Mouse (Mus musculus): ENCODE data around the gene Heatr4. TPM values are rescaled to one million over a fixed set of nuclear protein-coding genes. Genes with fewer than 3 reads are reported as not detected.
A peak's percentile ranks its signal among the peaks of the same experiment; 100 is the strongest.
"Not testable (repeated sequence)": the region's sequence is repeated elsewhere in the genome, so short reads cannot be mapped to it uniquely, and the experiment has no call there.

The Heatr4 gene
- total and polyA plus RNA-seq, 2 experiments from 2014 or later = 0.04 TPM; not detected in 1

DNA sequence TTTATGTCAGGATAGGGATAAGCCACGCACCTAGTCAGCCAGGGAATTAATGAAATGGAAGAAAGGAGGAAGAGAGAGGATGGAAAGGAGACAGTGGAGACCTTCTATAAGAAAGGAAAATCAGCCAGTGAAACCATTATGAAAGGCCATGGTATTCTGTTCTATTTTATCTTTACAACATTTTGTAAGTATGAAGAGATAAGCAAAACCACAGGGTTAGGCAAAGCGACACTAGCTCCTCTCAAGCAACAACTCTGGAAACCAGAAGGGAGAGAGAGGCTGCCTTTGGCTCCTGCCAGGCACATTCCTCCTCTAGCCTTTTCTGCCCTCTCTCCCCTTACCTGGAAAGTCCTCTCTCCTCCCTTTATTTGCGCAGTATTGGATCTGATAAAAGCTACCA, 42.7 kb downstream of the Heatr4 start:
- WGBS = 76% methylated on average over 3 of the region's 3 CpGs
- Histone ChIP-seq H3K4me3 (ENCODE audit: low read depth, low read length) (no peak overlapping the region), H3K27me3 (ENCODE audit: control insufficient read depth, insufficient read depth, low read length) (no peaks in the 10 kb centered on the region), H3K36me3 (replicated peaks; ENCODE audit: control insufficient read depth, insufficient read depth, low read length) (no peaks in the 10 kb centered on the region), H3K9ac (replicated peaks; ENCODE audit: low read depth, low read length) (no peak overlapping the region), H3K4me2 (ENCODE audit: low read depth, low read length) (no peak overlapping the region), H3K9me3 (replicated peaks; ENCODE audit: control insufficient read depth, low read length) (no peaks in the 10 kb centered on the region), H3K27ac (ENCODE audit: low read depth) (no peak overlapping the region), H3K4me1 (ENCODE audit: control insufficient read depth, insufficient read depth) (no peaks in the 10 kb centered on the region)
- ATAC-seq (ENCODE audit: insufficient read depth, low read depth) = no peak
- no peak for TF ChIP-seq EP300 (IDR thresholded peaks at IDR 0.05; ENCODE audit: low read depth)
- no peak for TF ChIP-seq CTCF (IDR thresholded peaks at IDR 0.05; ENCODE audit: low read depth)
- no peak for DNase-seq (ENCODE audit: low spot score)

DNA sequence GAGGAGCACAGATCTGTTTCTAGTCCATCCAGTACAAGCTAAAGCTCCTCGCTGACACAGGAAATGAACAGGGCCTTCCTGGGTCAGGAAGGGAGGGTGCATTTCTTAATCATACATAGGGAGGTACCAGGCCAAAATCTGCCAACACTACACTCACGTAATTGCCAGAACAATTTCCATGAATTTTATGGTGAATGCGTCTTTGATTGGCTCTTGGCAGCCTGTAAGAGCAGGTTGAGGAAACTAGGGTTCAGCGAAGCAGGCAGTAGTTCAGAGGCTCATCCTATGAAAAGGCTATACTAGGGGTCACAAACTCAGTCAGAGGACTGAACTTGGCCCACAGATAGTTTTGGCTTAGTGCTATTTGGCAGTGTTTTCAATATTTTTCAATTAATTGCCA, 44.6 kb downstream of the Heatr4 start:
- Histone ChIP-seq H3K4me1 (ENCODE audit: control insufficient read depth, insufficient read depth) (no peaks in the 10 kb centered on the region), H3K9me3 (replicated peaks; ENCODE audit: control insufficient read depth, low read length) (no peaks in the 10 kb centered on the region), H3K36me3 (replicated peaks; ENCODE audit: control insufficient read depth, insufficient read depth, low read length) (no peaks in the 10 kb centered on the region), H3K27ac (ENCODE audit: low read depth) (peak overlapping the region; percentile 43; the same call in 1 of the 2 replicates), H3K27me3 (ENCODE audit: control insufficient read depth, insufficient read depth, low read length) (no peaks in the 10 kb centered on the region), H3K4me2 (ENCODE audit: low read depth, low read length) (no peak overlapping the region), H3K4me3 (ENCODE audit: low read depth, low read length) (no peak overlapping the region), H3K9ac (replicated peaks; ENCODE audit: low read depth, low read length) (no peak overlapping the region)
- ATAC-seq (ENCODE audit: insufficient read depth, low read depth) = no peak
- TF ChIP-seq CTCF (IDR thresholded peaks at IDR 0.05; ENCODE audit: low read depth) = no peak
- no peak for TF ChIP-seq EP300 (IDR thresholded peaks at IDR 0.05; ENCODE audit: low read depth)
- DNase-seq (ENCODE audit: low spot score) = no peak
- WGBS = 61% methylated on average over 4 of the region's 4 CpGs

- Histone ChIP-seq H3K9ac (replicated peaks; ENCODE audit: low read depth, low read length) (no peak overlapping the region), H3K4me3 (ENCODE audit: low read depth, low read length) (no peak overlapping the region), H3K4me2 (ENCODE audit: low read depth, low read length) (no peak overlapping the region), H3K4me1 (ENCODE audit: control insufficient read depth, insufficient read depth) (no peaks in the 10 kb centered on the region), H3K36me3 (replicated peaks; ENCODE audit: control insufficient read depth, insufficient read depth, low read length) (no peaks in the 10 kb centered on the region), H3K9me3 (replicated peaks; ENCODE audit: control insufficient read depth, low read length) (no peaks in the 10 kb centered on the region), H3K27ac (ENCODE audit: low read depth) (no peak overlapping the region), H3K27me3 (ENCODE audit: control insufficient read depth, insufficient read depth, low read length) (no peaks in the 10 kb centered on the region)
- no peak for DNase-seq (ENCODE audit: low spot score)
- no peak for TF ChIP-seq CTCF (IDR thresholded peaks at IDR 0.05; ENCODE audit: low read depth)
- TF ChIP-seq EP300 (IDR thresholded peaks at IDR 0.05; ENCODE audit: low read depth) = no peak
- 72% methylated on average over 2 of the region's 2 CpGs for WGBS
- ATAC-seq (ENCODE audit: insufficient read depth, low read depth) = no peak
These were observed 45.3 kb downstream of the Heatr4 start for GRCm38 (mm10) chr12:83939332-83939731.

- H3K9me3 ChIP-seq (replicated peaks; ENCODE audit: control insufficient read depth, low read length); H3K4me1 ChIP-seq (ENCODE audit: control insufficient read depth, insufficient read depth); H3K27me3 ChIP-seq (ENCODE audit: control insufficient read depth, insufficient read depth, low read length); H3K9ac ChIP-seq (replicated peaks; ENCODE audit: low read depth, low read length); H3K4me2 ChIP-seq (ENCODE audit: low read depth, low read length); ATAC-seq (ENCODE audit: insufficient read depth, low read depth); DNase-seq (ENCODE audit: low spot score); H3K36me3 ChIP-seq (replicated peaks; ENCODE audit: control insufficient read depth, insufficient read depth, low read length); H3K27ac ChIP-seq (ENCODE audit: low read depth); H3K4me3 ChIP-seq (ENCODE audit: low read depth, low read length): not testable (repeated sequence)
- 42% methylated on average over 1 of the region's 1 CpGs for WGBS
These were observed 46.1 kb downstream of the Heatr4 start for GRCm38 (mm10) chr12:83938592-83938991.

DNA sequence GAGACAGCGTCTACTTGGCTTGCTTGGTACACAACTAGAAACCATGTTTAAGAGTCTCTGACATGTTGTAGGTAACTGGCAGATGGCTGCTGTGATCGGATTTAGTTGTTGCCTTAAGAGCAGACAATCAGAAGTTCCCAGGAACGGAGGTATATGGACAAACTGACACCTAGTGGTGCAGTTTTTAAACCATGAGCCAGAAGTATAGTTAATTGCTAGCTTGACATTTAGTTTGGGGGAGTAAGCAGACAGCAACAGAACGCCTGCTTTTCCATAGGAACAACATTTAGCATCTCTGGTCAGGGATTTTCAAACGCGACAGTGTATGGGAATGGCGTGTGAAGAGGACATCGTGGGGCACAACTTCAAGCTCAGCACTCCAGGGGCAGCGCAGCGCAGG, 47.1 kb downstream of the Heatr4 start:
- TF ChIP-seq CTCF (IDR thresholded peaks at IDR 0.05; ENCODE audit: low read depth) (peak; percentile 49), EP300 (IDR thresholded peaks at IDR 0.05; ENCODE audit: low read depth) (no peak)
- H3K27ac ChIP-seq (ENCODE audit: low read depth) = no peak overlapping the region
- H3K4me1 ChIP-seq (ENCODE audit: control insufficient read depth, insufficient read depth) = no peaks in the 10 kb centered on the region
- no peaks in the 10 kb centered on the region for H3K27me3 ChIP-seq (ENCODE audit: control insufficient read depth, insufficient read depth, low read length)
- ATAC-seq (ENCODE audit: insufficient read depth, low read depth) = no peak
- H3K4me2 ChIP-seq (ENCODE audit: low read depth, low read length) = no peak overlapping the region
- H3K9ac ChIP-seq (replicated peaks; ENCODE audit: low read depth, low read length) = no peak overlapping the region
- DNase-seq (ENCODE audit: low spot score) = no peak
- H3K4me3 ChIP-seq (ENCODE audit: low read depth, low read length) = no peak overlapping the region
- 56% methylated on average over 10 of the region's 10 CpGs for WGBS
- no peaks in the 10 kb centered on the region for H3K36me3 ChIP-seq (replicated peaks; ENCODE audit: control insufficient read depth, insufficient read depth, low read length)
- no peaks in the 10 kb centered on the region for H3K9me3 ChIP-seq (replicated peaks; ENCODE audit: control insufficient read depth, low read length)

GRCm38 (mm10) chr12:83929186-83929804, 55.4 kb downstream of the Heatr4 start:
- Histone ChIP-seq H3K27me3 (ENCODE audit: control insufficient read depth, insufficient read depth, low read length) (no peaks in the 10 kb centered on the region), H3K4me3 (ENCODE audit: low read depth, low read length) (no peak overlapping the region), H3K27ac (ENCODE audit: low read depth) (peak overlapping the region; percentile 27; the same call in 1 of the 2 replicates), H3K4me2 (ENCODE audit: low read depth, low read length) (no peak overlapping the region), H3K4me1 (ENCODE audit: control insufficient read depth, insufficient read depth) (peaks cover 15% of the 10 kb centered on the region), H3K9ac (replicated peaks; ENCODE audit: low read depth, low read length) (no peak overlapping the region), H3K9me3 (replicated peaks; ENCODE audit: control insufficient read depth, low read length) (no peaks in the 10 kb centered on the region), H3K36me3 (replicated peaks; ENCODE audit: control insufficient read depth, insufficient read depth, low read length) (no peaks in the 10 kb centered on the region)
- DNase-seq (ENCODE audit: low spot score) (no peak), ATAC-seq (ENCODE audit: insufficient read depth, low read depth) (no peak)
- 14% methylated on average over 2 of the region's 2 CpGs for WGBS
- TF ChIP-seq CTCF (IDR thresholded peaks at IDR 0.05; ENCODE audit: low read depth) = no peak
- TF ChIP-seq EP300 (IDR thresholded peaks at IDR 0.05; ENCODE audit: low read depth) = no peak
